Mouse (Mus musculus): ENCODE results near the gene Rgs7bp. TPM values are rescaled to one million over a fixed set of nuclear protein-coding genes. Genes with fewer than 3 reads are reported as not detected.

Rgs7bp gene
- total RNA-seq (2021) = 100 to 1,000 TPM; 109 to 121 TPM
- long read RNA-seq, experiment 1, full-length matches to known transcripts = 69 of 84 reads
- long read RNA-seq, experiment 1, partial matches to known transcripts = 2 of 84 reads
- long read RNA-seq, experiment 1, other reads (novel, unspliced or antisense) = 13 of 84 reads
- long read RNA-seq, experiment 2, full-length matches to known transcripts = 91 of 112 reads
- long read RNA-seq, experiment 2, partial matches to known transcripts = 2 of 112 reads
- long read RNA-seq, experiment 2, other reads (novel, unspliced or antisense) = 19 of 112 reads

DNA sequence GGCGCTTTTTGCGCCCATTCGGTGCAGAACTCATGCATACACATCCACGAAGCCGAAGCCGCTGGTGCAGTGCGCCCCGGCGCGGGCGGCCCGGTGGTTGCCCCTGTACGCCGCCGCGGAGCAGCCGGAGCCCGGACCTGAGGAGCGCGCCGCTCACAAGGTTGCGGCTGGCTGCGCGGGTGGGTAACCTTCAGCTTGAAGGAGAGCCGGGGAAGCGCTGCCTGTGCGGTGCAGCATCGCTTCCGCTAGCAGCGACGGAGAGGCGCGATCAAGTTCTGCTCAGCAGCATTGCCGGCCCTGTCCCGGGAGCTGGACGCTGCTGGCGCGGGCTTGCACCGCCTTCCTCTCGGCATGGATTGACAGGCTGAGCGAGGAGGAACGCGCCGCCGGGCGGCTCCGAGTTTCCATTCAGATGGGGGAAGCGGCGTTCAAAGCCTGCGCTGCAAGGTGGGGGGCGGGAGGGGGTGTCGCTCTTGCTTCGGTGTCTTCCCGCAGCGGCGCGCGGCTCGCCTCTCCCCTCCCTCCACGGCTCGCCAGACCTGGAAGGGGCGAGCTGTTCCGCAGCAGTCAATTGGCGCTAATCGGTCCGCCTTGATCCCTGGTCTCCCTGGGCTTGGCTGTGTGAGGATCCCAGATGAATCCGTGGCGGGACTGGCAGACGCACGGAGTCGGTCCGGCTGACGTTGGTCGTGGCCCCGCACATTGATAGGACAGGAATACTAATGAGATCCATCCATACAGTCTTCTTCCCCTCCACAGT is at the start of gene Rgs7bp:
Gene Rgs7bp (minus strand): TSS at position 750 of the 760 bp plus-strand sequence.
- peak; percentile 81 to 84 for DNase-seq (ENCODE audit: low spot score in 2 of 2)

DNA sequence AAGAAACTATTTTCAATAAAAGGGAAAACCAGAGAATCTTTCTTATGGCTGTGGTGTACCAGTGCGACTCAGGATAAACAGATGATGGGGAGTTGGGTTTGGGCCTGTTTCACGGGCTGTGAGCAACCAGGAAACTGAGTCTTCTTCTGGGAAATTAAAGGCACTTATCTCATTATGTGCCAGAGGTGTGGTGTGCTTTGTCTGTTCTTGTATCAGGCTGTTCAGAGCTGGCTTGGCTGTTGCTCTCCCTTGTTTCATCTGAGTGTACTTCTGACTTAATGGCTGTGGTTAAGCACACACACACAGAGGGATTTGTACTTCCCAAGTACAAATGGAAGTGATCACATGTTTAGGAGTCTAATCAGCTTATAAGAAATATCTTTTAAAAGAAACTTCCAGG is 49.7 kb upstream of the Rgs7bp start:
- no peak for DNase-seq (ENCODE audit: low spot score in 2 of 2)

DNA sequence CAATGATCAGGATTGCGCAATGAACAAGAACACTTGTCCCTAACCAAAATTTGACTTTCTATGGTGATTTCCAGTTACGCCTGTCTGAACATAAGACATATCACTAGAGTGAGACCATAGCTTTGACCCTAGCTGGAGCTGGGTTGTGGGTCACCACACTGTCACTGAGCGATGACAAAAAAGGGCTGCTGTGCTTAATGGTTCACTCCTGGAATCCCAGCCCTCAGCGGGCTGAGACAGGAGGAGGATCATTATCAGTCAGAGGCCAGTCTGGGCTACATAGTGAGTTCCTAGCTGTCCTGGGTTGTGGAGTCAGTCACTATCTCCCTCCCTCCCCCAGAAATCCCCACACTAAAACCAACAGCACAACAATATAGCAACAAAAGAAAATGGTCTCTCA is 46.0 kb upstream of the Rgs7bp start:
- DNase-seq (ENCODE audit: low spot score in 2 of 2) = no peak

DNA sequence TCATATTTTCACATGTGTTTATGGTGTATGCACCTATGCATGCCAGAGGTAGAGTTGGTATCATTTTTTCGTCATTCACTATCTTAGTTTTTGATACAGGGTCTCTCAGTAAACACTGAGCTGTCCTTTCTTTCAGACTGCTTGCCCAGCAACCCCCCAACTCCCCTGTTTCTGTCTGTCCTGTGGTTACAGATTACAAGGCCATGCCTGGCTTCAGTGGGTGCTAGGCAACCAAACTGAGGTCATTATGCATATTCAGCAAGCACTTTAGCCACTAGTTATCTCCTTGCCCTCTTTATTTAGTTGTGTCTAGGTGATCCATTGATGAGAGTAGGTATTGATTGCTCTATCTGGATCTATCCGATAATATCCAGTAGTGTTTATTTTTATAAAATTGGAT is 41.6 kb upstream of the Rgs7bp start:
- DNase-seq (ENCODE audit: low spot score in 2 of 2) = no peak

DNA sequence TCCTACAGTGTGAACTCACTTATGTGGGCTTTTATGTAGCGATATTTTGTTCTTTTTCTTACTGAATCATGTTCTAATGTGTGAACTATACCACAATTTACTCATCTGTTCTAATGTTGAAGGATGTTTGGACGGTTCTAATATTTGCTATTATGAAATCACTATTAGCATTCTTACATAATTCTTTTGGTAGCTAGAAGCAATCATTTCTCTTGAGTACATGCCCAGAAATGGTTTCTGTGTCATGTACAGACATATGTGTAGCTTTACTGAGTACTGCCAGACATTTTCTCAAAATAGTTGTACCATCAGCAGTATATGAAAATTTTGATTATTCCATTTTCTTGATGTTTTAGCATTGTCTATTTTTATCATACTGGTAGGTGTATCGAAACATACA is 34.5 kb upstream of the Rgs7bp start:
- DNase-seq (ENCODE audit: low spot score in 2 of 2) = peak in 1 of 2 experiments; percentile 10

DNA sequence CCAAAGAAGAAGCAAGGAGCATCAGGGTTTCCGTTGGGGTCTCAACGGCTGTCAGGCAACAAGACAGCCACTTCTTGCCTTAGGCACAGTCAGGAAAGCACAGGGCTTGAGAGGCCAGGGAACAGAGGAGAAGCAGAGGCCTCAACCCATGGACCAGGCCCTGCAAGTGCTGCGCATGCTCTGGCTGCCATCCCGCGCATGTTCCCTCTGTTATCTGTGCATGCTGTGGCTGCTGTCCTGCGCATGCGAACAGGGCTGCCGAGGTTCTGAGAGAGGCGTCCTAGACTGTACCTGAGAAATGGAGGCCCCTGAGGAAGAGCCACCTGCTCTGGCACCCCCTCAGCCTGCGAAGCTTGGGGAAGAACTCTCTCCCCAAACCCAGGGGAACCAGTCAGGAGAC is 27.1 kb upstream of the Rgs7bp start, which contains the start of gene 4933425L06Rik:
Gene 4933425L06Rik (plus strand): TSS at position 261 of the 400 bp plus-strand sequence.
- no peak for DNase-seq (ENCODE audit: low spot score in 2 of 2)

DNA sequence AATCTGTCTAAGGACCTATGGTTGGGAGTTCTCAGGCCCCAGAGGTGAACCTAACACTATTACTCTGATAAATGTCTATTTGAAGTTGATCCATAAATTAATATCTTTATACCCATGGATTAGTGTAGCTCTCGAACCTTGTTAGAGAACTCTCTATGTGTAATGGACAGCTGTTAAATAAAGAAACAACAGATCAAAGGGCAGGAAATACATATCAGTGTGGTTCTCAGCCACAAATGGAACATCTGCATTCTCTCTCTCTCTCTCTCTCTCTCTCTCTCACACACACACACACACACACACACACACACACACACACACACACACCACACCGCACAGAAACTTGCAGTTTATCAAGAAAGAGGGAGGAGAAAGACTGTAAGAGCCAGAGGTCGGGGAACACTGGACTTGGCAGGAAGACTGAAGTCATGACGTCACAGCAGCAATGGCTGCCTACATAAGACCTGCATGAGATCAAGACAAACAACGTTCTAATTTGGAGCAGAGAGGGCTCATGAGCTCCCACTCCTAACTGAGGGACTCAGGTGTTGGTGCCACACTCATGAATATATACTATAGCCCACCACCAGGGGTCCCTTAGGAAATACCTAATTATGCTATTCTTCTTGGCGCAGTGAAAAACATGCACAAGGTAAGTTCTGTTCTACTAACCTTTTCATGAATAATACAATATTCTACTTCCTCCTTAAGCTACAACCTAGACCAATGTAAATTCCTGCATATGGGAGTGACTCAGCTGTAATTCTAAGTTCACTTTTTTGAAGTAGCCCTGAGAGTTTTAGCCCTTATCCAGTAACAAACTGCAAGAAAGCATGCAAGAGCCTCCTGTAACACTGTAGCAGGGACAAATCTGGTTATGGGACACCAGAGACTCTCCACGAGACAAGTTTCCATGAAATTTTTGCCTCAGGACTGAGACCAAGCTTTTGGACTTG is 12.4 kb upstream of the Rgs7bp start:
- no peak for DNase-seq (ENCODE audit: low spot score in 2 of 2)

DNA sequence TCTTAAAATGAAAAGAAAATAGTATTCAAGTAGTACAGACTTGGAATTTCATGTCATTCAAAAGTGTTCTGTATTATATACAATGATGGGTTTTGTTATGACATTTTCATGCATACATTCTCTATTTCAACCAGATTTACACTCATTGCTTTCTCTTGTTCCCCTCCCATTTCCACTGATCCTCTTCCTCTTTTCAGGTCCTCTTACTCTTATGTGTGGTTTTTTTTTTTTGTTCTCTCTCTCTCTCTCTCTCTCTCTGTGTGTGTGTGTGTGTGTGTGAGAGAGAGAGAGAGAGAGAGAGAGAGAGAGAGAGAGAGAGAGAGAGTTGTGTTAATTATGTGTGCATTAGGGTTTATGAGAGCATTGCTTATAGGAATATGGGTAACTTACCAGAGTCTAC is 11.4 kb upstream of the Rgs7bp start:
- no peak for DNase-seq (ENCODE audit: low spot score in 2 of 2)

DNA sequence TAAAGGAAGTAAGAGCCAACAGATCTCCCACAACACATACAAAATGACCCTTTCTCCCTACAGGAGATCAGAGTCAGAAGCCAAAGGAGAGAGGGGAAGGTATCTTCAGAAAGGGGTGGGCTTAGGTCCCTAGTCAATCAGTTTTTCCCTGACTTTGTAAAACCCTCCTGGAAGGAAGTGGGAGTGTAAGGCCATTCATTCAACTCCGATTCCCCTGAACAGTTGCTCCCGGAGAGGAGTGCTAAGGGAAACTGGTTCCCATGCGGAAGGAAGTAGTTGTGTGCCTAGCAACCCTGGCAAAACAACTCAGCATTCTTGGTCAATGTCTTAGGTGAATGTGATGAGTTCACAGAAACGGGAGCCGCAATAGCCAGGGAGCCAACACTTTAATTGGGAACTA is 644 bp upstream of the Rgs7bp start:
- no peak for DNase-seq (ENCODE audit: low spot score in 2 of 2)

DNA sequence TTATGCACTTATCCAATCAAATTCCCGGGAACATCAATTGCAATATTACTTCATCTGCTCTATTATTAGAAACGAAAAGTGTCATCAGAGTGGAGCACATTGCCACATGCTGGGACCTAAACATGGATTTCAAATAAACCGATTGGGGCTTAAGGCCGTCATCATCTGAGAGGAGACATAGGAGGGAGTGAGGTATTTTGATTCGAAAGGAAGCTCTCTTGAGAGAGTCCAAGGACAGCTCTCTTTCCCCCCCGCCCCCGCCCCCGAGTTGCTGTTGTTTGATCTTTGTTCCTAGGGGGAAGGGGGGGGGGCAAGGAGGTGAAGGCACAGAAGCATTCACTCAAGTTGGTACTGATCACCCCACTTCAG is 195 bp upstream of the Rgs7bp start:
- no peak for DNase-seq (ENCODE audit: low spot score in 2 of 2)

DNA sequence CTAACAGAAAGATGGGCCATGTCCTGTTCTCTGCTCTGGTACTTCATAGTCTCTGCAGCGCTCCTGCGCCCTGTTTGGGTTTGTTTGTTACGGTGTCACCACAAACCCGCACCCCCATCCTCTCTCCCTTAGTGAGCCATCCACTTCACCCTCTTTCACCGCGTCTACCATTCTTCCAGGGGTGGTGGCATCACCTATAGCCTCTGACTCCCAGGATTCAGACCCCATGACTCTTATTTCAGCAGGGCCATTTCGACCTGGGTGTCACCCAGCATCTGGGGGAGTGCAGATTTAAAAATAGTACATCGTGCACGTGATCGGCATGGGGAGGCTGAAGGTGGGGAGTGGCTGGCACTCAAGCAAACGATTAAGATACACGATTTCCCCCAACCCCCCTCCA is 1.1 kb downstream of the Rgs7bp start:
- peak in 1 of 2 experiments; percentile 49 for DNase-seq (ENCODE audit: low spot score in 2 of 2)

DNA sequence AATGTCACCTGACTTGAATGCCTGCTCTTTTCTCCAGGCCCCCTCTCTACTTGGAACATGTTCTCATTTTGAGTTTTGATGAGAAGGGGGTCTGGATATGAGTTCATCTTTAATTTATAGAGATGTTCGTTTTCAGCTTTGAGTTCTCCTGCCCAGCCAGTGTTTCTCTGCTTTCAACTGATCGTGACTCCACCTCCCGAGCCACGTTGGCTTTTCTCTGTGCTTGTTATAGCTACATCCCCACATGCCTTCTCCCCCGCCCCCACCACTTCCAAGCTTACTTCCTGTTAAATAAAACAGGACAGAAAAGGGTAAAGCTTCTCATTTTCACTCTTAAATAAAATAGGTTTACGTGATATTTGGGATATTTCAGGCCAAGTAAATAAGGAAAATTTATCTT is 3.3 kb downstream of the Rgs7bp start:
- DNase-seq (ENCODE audit: low spot score in 2 of 2) = no peak

DNA sequence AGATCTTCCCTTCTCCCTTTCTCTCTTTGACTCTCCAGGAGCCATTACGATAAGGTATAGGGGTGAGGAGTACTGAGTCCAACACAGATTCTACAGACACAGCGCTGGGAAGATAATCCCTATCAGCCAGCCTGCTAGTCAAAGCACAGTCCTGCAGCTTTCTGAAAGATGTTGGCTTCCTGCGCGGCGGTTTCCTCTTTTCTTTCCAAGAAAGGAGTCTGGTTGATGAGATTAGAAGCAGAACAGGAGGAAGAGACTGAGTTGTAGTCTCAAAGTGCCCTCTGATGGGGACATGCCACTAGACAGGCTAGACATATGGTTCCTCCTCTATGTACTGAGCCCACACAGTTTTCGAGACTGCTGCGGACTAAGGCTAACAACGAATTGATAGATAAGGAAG is 6.1 kb downstream of the Rgs7bp start:
- no peak for DNase-seq (ENCODE audit: low spot score in 2 of 2)

DNA sequence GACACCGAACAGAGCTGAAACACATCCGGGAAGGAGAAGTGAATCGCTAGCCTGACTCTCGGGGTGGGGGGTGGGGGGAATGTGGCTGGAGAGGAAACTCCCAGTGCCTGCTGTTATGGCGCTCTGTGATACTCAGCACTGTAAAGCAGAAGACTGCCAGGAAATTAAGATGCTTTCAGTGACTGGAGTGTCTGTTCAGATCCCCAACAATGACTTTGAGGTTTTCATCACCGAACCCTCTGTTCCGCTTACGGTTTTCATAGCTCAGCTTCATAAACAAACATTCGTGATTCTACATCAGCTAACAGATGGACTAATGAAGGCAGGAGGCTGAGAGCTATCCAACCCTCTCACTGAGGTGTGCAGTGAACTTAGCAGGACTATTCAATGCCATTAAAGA is 7.4 kb downstream of the Rgs7bp start:
- DNase-seq (ENCODE audit: low spot score in 2 of 2) = no peak

DNA sequence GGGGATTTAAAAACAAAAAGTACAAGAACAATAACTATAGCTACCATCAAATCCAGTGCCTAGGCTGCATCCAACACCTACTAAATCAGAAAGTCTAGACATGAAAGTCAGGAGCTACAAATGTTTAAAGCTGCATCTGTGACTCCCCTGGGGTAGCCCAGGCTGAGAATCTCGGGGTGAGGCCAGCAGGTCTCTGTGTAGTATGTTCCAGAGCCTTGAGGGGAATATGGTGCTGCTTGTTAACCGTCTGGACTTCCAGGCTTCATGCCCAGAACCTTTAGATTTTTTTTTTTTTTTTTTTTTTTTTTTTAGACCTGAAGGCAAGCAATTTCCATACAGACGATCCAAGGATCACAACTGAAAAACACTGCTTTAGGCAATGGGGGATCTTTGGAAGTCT is 10.8 kb downstream of the Rgs7bp start:
- DNase-seq (ENCODE audit: low spot score in 2 of 2) = no peak

DNA sequence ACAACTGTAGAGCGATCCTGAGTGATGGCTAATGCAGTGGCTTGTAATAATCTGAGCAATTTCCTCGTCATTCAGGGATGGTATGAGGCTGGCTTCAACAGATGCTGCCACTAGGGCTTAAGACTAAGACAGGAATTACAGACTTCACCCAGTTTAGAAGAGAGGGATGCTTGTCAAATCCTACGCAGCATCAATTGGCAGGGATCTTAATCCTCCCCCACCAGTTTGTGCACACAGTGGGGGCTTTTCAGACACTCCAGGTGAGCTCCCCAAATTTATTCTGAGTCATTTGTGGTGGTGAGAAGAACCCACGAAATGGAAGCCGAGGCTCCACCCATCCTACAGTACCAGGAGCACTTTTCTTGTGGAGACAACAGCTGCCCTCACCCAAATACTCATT is 16.4 kb downstream of the Rgs7bp start:
- DNase-seq (ENCODE audit: low spot score in 2 of 2) = no peak

DNA sequence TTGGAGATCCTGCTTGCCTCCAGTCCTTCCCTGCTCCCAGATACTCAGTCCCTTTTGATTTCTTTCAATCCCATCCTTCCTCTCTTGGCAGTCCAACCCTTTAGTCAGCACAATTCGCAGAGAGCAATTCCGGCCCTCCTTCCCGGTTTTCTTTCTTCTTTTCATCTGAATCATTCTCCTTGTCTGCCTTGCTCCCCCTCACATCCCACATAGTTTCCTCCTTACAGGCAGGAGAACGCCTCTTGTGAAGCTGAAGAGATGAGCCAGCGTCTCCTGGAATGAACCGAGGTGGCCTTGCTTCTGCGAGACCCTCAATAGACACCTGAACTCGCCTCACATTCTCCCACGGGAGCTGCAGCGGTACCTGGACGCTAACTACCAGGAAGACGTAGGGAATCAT is 16.9 kb downstream of the Rgs7bp start:
- no peak for DNase-seq (ENCODE audit: low spot score in 2 of 2)

DNA sequence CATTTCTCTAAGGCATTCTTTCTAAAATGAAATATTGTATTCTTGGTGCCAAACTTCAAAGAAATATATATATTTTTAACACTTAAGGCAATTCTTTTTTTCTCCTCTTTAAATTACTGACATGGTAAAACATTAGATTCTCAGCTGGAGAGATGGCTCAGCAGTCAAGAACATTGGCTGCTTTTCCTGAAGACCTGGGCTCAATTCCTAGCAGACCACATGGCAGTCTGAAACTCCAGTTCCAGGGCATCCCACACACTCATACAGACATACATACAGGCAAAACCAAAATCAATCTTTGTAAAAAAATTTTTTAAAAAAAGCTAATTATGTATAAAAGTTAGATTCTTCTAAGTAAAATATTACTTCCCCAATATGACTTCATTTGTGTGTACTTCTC is 22.8 kb downstream of the Rgs7bp start:
- no peak for DNase-seq (ENCODE audit: low spot score in 2 of 2)

DNA sequence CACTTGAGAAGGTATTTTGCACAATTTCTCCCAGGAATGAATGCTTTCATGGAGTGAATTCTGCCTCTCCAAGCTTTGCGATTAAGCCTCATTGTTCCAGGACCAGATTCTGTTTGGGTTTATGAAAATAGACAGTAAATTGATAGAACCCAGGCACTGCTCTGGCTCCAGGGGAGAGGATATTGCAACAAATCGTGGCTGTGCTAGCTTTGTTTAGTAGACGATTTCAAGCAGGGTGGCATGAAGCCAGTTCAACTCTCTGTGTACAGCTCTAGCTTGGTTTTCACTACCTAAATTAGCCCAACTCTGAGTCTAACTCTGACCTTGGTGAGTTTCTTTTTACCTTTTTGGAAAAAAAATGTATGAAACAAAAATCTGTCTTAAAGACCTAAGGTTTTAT is 26.5 kb downstream of the Rgs7bp start:
- DNase-seq (ENCODE audit: low spot score in 2 of 2) = no peak

DNA sequence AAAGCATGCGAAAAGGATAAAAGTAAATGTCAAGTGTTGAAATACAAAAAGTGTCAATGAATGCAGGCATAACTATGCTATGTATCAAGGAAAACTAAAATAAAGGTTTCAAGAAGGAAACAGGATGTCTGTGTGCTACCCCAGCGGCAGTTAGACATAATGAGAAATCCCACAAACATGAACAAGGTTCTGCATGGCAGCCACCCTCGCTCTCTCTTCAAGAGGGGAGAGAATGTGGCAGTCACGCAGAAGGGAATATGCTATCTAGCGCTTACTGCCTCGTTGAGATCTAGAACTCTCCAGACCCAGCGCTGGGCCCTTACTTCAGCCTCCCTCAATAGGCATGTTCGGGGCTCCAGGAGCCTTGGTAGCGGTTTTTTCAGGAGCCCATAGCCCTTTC is 38.2 kb downstream of the Rgs7bp start:
- no peak for DNase-seq (ENCODE audit: low spot score in 2 of 2)

DNA sequence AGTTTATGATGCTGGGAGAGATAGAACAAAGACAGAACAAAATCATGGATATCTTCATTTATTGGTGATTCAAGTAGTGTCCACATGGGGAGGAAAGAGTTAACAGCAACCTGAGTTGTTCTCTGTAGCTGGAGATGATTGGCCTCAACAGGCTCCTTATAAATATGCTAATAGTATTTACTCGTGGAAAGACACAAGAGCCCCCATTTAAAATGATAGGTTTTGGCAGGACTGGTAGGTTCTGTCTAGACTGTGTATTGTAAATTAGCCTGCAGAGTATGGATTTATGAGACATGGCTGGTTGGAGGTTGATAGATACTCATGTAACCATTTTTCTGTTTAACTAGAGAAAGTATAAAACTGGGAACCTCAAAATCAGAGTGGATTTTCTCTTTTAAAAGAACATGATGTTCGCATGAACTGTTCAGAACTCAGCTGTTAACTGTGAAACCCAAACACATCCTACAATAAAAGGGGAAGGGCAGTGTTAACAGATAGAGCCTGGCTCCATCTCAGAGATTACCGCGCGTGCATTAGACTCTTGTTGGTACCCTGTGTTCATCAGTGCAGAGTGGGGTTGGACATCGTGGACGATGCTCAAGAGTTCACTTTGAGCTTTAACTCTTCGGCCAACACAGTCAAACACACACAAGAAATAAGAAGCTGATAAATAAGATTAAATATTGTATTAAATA is 38.9 kb downstream of the Rgs7bp start:
- DNase-seq (ENCODE audit: low spot score in 2 of 2) = no peak
